ENCODE assay signal across 21 mouse cellular contexts in the genomic region with DNA sequence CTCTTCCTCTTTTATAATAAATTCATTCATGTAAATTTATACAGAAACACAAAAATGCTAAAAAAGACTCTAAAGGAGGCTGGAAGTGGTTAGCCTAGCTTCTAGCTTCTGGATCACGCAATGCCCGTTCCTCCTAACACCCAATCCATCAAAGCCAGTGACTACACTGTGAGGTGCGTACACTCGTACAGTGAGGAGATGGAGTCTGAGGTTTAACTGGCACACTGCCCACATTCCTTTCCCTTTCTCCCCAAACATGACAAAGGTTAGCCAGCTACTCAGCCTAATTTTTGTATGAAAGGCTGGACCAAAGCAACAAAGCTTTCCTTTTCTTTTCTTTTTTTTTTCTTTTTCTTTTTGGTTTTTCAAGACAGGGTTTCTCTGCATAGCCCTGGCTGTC. TPM values are rescaled to one million over a fixed set of nuclear protein-coding genes. Genes with fewer than 3 reads are reported as not detected.
DNase-seq lines count a peak whose midpoint lies in the region; ATAC-seq and TF ChIP-seq lines count a peak whose summit lies in the region.
"Had no signal": no experiment of that assay in that cellular context is flagged by ENCODE, and none has a peak within 500 bp of the region (broad histone marks: within the 10 kb centered on the region; RNA-seq: fewer than 3 reads in every experiment).

No protein-coding gene starts in this region.

- no peaks in the 10 kb centered on the region for H3K9me3 ChIP-seq in kidney, embryonic 15.5 days (replicated peaks)
- no peaks in the 10 kb centered on the region for H3K9me3 ChIP-seq in midbrain, embryonic 11.5 days (ENCODE audit: control insufficient read depth, low read length)
- no peaks in the 10 kb centered on the region for H3K9me3 ChIP-seq in midbrain, embryonic 16.5 days (replicated peaks; ENCODE audit: control insufficient read depth, low read length, poor library complexity, severe bottlenecking)
- H3K9me3 ChIP-seq in lung, embryonic 16.5 days (ENCODE audit: control insufficient read depth, low read length) = no peaks in the 10 kb centered on the region
- H3K9me3 ChIP-seq: forebrain, embryonic 15.5 days; heart, embryonic 15.5 days; hindbrain, embryonic 10.5 days; lung, embryonic 15.5 days; midbrain, embryonic 12.5 days; neural tube, embryonic 15.5 days had no signal

- TF ChIP-seq CTCF in kidney, adult 2 months (conservative IDR thresholded peaks at IDR 0.05; ENCODE audit: insufficient read depth, insufficient read length, low read depth, low read length) = no peak

- H3K4me3 ChIP-seq in kidney, adult 2 months (ENCODE audit: insufficient read depth, low read depth, low read length) = no peak overlapping the region
- no peak overlapping the region for H3K4me3 ChIP-seq in kidney, embryonic 15.5 days (replicated peaks)
- no peak overlapping the region for H3K4me3 ChIP-seq in midbrain, embryonic 11.5 days (ENCODE audit: low read depth, low read length)
- H3K4me3 ChIP-seq in midbrain, embryonic 16.5 days (ENCODE audit: low read depth, low read length) = no peak overlapping the region
- H3K4me3 ChIP-seq in lung, embryonic 16.5 days (ENCODE audit: low read length) = no peak overlapping the region
- H3K4me3 ChIP-seq: erythroblast, embryonic 14.5 days; forebrain, embryonic 15.5 days; gastrocnemius, adult 2 months; heart, embryonic 15.5 days; hindbrain, embryonic 10.5 days; lung, embryonic 15.5 days; midbrain, embryonic 12.5 days; neural tube, embryonic 15.5 days had no signal

- H3K9ac ChIP-seq in kidney, embryonic 15.5 days = no peak overlapping the region
- no peak overlapping the region for H3K9ac ChIP-seq in midbrain, embryonic 11.5 days (ENCODE audit: low read length)
- H3K9ac ChIP-seq in midbrain, embryonic 16.5 days (ENCODE audit: low read depth, low read length) = no peak overlapping the region
- H3K9ac ChIP-seq in lung, embryonic 16.5 days (ENCODE audit: low read length) = no peak overlapping the region
- H3K9ac ChIP-seq: forebrain, embryonic 15.5 days; heart, embryonic 15.5 days; lung, embryonic 15.5 days; midbrain, embryonic 12.5 days; neural tube, embryonic 15.5 days had no signal

- DNase-seq in kidney, adult 2 months = peak; percentile 27
- DNase-seq in midbrain, embryonic 11.5 days (ENCODE audit: low spot score, missing footprints) = peak; percentile 53
- no peak for DNase-seq in retina, postnatal 1 day
- no peak for DNase-seq in left cerebral cortex, adult 18-20 months (ENCODE audit: low spot score in 2 of 2)
- DNase-seq: adrenal gland, adult 8-10 months; cerebellum, adult 11-12 months; cerebellum, postnatal 25 days; gastrocnemius, adult 2 months; heart, adult 18-20 months; left cerebral cortex, postnatal 4 days; right cerebral cortex, postnatal 4 days had no signal

- H3K36me3 ChIP-seq in kidney, adult 2 months (ENCODE audit: control insufficient read depth, insufficient read depth, low read length) = no peaks in the 10 kb centered on the region
- H3K36me3 ChIP-seq in kidney, embryonic 15.5 days = peaks cover 62% of the 10 kb centered on the region
- H3K36me3 ChIP-seq in midbrain, embryonic 11.5 days (ENCODE audit: control insufficient read depth, insufficient read depth, low read length) = peaks cover 5% of the 10 kb centered on the region; the same call in 1 of the 2 replicates
- peaks cover 20% of the 10 kb centered on the region for H3K36me3 ChIP-seq in midbrain, embryonic 16.5 days (ENCODE audit: control insufficient read depth, insufficient read depth, low read length)
- H3K36me3 ChIP-seq in lung, embryonic 16.5 days (ENCODE audit: control insufficient read depth, insufficient read depth, low read length) = peaks cover 25% of the 10 kb centered on the region

- H3K27ac ChIP-seq in kidney, adult 2 months (ENCODE audit: insufficient read depth, low read depth, low read length) = no peak overlapping the region
- no peak overlapping the region for H3K27ac ChIP-seq in kidney, embryonic 15.5 days
- H3K27ac ChIP-seq in midbrain, embryonic 11.5 days (ENCODE audit: low read depth, low read length) = no peak overlapping the region
- H3K27ac ChIP-seq in midbrain, embryonic 16.5 days (ENCODE audit: low read length) = no peak overlapping the region
- no peak overlapping the region for H3K27ac ChIP-seq in lung, embryonic 16.5 days (ENCODE audit: low read length)
- H3K27ac ChIP-seq: forebrain, embryonic 15.5 days; gastrocnemius, adult 2 months; heart, embryonic 15.5 days; hindbrain, embryonic 10.5 days; lung, embryonic 15.5 days; midbrain, embryonic 12.5 days; neural tube, embryonic 15.5 days had no signal

- no peak overlapping the region for H3K4me2 ChIP-seq in kidney, embryonic 15.5 days
- no peak overlapping the region for H3K4me2 ChIP-seq in midbrain, embryonic 11.5 days
- H3K4me2 ChIP-seq in midbrain, embryonic 16.5 days (ENCODE audit: low read length) = no peak overlapping the region
- H3K4me2 ChIP-seq in lung, embryonic 16.5 days (ENCODE audit: low read depth, low read length) = no peak overlapping the region
- H3K4me2 ChIP-seq: forebrain, embryonic 15.5 days; heart, embryonic 15.5 days; lung, embryonic 15.5 days; midbrain, embryonic 12.5 days; neural tube, embryonic 15.5 days had no signal

- no peaks in the 10 kb centered on the region for H3K4me1 ChIP-seq in kidney, adult 2 months (ENCODE audit: control insufficient read depth, insufficient read depth, low read length)
- no peaks in the 10 kb centered on the region for H3K4me1 ChIP-seq in kidney, embryonic 15.5 days
- no peaks in the 10 kb centered on the region for H3K4me1 ChIP-seq in midbrain, embryonic 11.5 days (ENCODE audit: control insufficient read depth, insufficient read depth, low read length)
- H3K4me1 ChIP-seq in midbrain, embryonic 16.5 days (ENCODE audit: control insufficient read depth, insufficient read depth, low read length) = no peaks in the 10 kb centered on the region
- H3K4me1 ChIP-seq in lung, embryonic 16.5 days (replicated peaks; ENCODE audit: control insufficient read depth, insufficient read depth, low read length) = no peaks in the 10 kb centered on the region
- H3K4me1 ChIP-seq: forebrain, embryonic 15.5 days; hindbrain, embryonic 10.5 days; lung, embryonic 15.5 days; midbrain, embryonic 12.5 days; neural tube, embryonic 15.5 days had no signal

- ATAC-seq in kidney, embryonic 15.5 days (replicated peaks; ENCODE audit: low FRiP score) = no peak
- no peak for ATAC-seq in midbrain, embryonic 11.5 days (ENCODE audit: low FRiP score)
- ATAC-seq in midbrain, embryonic 16.5 days = no peak
- ATAC-seq in lung, embryonic 16.5 days (ENCODE audit: low read depth) = peak; percentile 43; the same call in 1 of the 2 replicates
- ATAC-seq: forebrain, embryonic 15.5 days had no signal

- TF ChIP-seq POLR2A in kidney, adult 2 months (IDR thresholded peaks at IDR 0.05; ENCODE audit: low read depth, low read length) = no peak

- WGBS in kidney, adult 2 months = 39% methylated on average over 4 of the region's 4 CpGs
- 59% methylated on average over 4 of the region's 4 CpGs for WGBS in kidney, embryonic 15.5 days
- WGBS in midbrain, embryonic 11.5 days = 92% methylated on average over 4 of the region's 4 CpGs
- 62% methylated on average over 4 of the region's 4 CpGs for WGBS in midbrain, embryonic 16.5 days
- WGBS in lung, embryonic 16.5 days = 15% methylated on average over 4 of the region's 4 CpGs

- no peaks in the 10 kb centered on the region for H3K27me3 ChIP-seq in kidney, adult 2 months (replicated peaks; ENCODE audit: control insufficient read depth, insufficient read depth, low read length)
- no peaks in the 10 kb centered on the region for H3K27me3 ChIP-seq in kidney, embryonic 15.5 days
- no peaks in the 10 kb centered on the region for H3K27me3 ChIP-seq in midbrain, embryonic 11.5 days (ENCODE audit: control insufficient read depth, insufficient read depth, low read length)
- no peaks in the 10 kb centered on the region for H3K27me3 ChIP-seq in midbrain, embryonic 16.5 days (ENCODE audit: control insufficient read depth, insufficient read depth, low read depth, low read length)
- no peaks in the 10 kb centered on the region for H3K27me3 ChIP-seq in lung, embryonic 16.5 days (ENCODE audit: control insufficient read depth, insufficient read depth, low read depth, low read length)
- H3K27me3 ChIP-seq: forebrain, embryonic 15.5 days; heart, embryonic 15.5 days; lung, embryonic 15.5 days; midbrain, embryonic 12.5 days; neural tube, embryonic 15.5 days had no signal

RNA-seq across cellular contexts. Expression of gene Wdhd1, which starts 33.9 kb away (rescaled TPM):
- 0.31 and 0.48 TPM in 2 replicates for polyA plus RNA-seq in kidney, adult 2 months (2012; rRNA removed)
- 32.7 and 33.9 TPM in 2 replicates for polyA plus RNA-seq in kidney, embryonic 15.5 days (2015; fragmentation: Nextera tagmentation; extraction: Ambion mirVana)
- polyA plus RNA-seq in midbrain, embryonic 11.5 days (2014; fragmentation: Nextera tagmentation; extraction: Ambion mirVana) = 47.3 and 48.1 TPM in 2 replicates
- polyA plus RNA-seq in midbrain, embryonic 16.5 days (2015; fragmentation: Nextera tagmentation; extraction: Ambion mirVana) = 14.5 and 17.7 TPM in 2 replicates
- 30.8 and 32.9 TPM in 2 replicates for polyA plus RNA-seq in lung, embryonic 16.5 days (2015; fragmentation: Nextera tagmentation; extraction: Ambion mirVana)
- total RNA-seq in left cerebral cortex, adult 18-20 months (2021) = 1 to 10 TPM; 4.5 to 4.6 TPM

RNA-seq across cellular contexts. Expression of gene Socs4, which starts 34.0 kb away (rescaled TPM):
- polyA plus RNA-seq in kidney, adult 2 months (2012; rRNA removed) = 2.8 and 3.5 TPM in 2 replicates
- polyA plus RNA-seq in kidney, embryonic 15.5 days (2015; fragmentation: Nextera tagmentation; extraction: Ambion mirVana) = 3.7 and 3.8 TPM in 2 replicates
- polyA plus RNA-seq in midbrain, embryonic 11.5 days (2014; fragmentation: Nextera tagmentation; extraction: Ambion mirVana) = 5.8 and 8.3 TPM in 2 replicates
- polyA plus RNA-seq in midbrain, embryonic 16.5 days (2015; fragmentation: Nextera tagmentation; extraction: Ambion mirVana) = 1.7 and 1.9 TPM in 2 replicates
- polyA plus RNA-seq in lung, embryonic 16.5 days (2015; fragmentation: Nextera tagmentation; extraction: Ambion mirVana) = 2.6 and 2.8 TPM in 2 replicates
- total RNA-seq in left cerebral cortex, adult 18-20 months (2021) = 10 to 100 TPM; 13.2 to 14.3 TPM

RNA-seq across cellular contexts. Expression of gene Gch1, which starts 53.5 kb away (rescaled TPM):
- 1.9 and 2.5 TPM in 2 replicates for polyA plus RNA-seq in kidney, adult 2 months (2012; rRNA removed)
- 2.4 and 4.1 TPM in 2 replicates for polyA plus RNA-seq in kidney, embryonic 15.5 days (2015; fragmentation: Nextera tagmentation; extraction: Ambion mirVana)
- polyA plus RNA-seq in midbrain, embryonic 11.5 days (2014; fragmentation: Nextera tagmentation; extraction: Ambion mirVana) = 2.1 and 2.9 TPM in 2 replicates
- 5.3 and 6.0 TPM in 2 replicates for polyA plus RNA-seq in midbrain, embryonic 16.5 days (2015; fragmentation: Nextera tagmentation; extraction: Ambion mirVana)
- polyA plus RNA-seq in lung, embryonic 16.5 days (2015; fragmentation: Nextera tagmentation; extraction: Ambion mirVana) = 4.6 and 5.6 TPM in 2 replicates
- total RNA-seq in left cerebral cortex, adult 18-20 months (2021) = under 1 TPM; 0.80 to 0.91 TPM

RNA-seq across cellular contexts. Expression of gene Mapk1ip1l, which starts 55.3 kb away (rescaled TPM):
- polyA plus RNA-seq in kidney, adult 2 months (2012; rRNA removed) = 34.0 and 34.5 TPM in 2 replicates
- polyA plus RNA-seq in kidney, embryonic 15.5 days (2015; fragmentation: Nextera tagmentation; extraction: Ambion mirVana) = 77.1 and 78.1 TPM in 2 replicates
- polyA plus RNA-seq in midbrain, embryonic 11.5 days (2014; fragmentation: Nextera tagmentation; extraction: Ambion mirVana) = 91.0 and 97.6 TPM in 2 replicates
- 47.3 and 51.3 TPM in 2 replicates for polyA plus RNA-seq in midbrain, embryonic 16.5 days (2015; fragmentation: Nextera tagmentation; extraction: Ambion mirVana)
- 63.0 and 71.0 TPM in 2 replicates for polyA plus RNA-seq in lung, embryonic 16.5 days (2015; fragmentation: Nextera tagmentation; extraction: Ambion mirVana)
- total RNA-seq in left cerebral cortex, adult 18-20 months (2021) = 10 to 100 TPM; 47.0 to 48.4 TPM

Comparison
In these comparisons a context has a peak if more than half of its experiments do, and no peak if none do; other contexts are left out.
1. RNA of gene Wdhd1, which starts 33.9 kb away (polyA plus RNA-seq): 47.3 to 48.1 TPM in midbrain, embryonic 11.5 days, 30.8 to 32.9 TPM in lung, embryonic 16.5 days, 32.7 to 33.9 TPM in kidney, embryonic 15.5 days and 14.5 to 17.7 TPM in midbrain, embryonic 16.5 days; 0.31 to 0.48 TPM in kidney, adult 2 months; every median in the first group is over 10 times any median in the second.
2. DNase-seq: peak in kidney, adult 2 months (single experiment) and midbrain, embryonic 11.5 days (single experiment); none in retina, postnatal 1 day (single experiment) and left cerebral cortex, adult 18-20 months (0 of 2).